Mouse (Mus musculus): Measurements from ENCODE around the gene Upk2.

DNA sequence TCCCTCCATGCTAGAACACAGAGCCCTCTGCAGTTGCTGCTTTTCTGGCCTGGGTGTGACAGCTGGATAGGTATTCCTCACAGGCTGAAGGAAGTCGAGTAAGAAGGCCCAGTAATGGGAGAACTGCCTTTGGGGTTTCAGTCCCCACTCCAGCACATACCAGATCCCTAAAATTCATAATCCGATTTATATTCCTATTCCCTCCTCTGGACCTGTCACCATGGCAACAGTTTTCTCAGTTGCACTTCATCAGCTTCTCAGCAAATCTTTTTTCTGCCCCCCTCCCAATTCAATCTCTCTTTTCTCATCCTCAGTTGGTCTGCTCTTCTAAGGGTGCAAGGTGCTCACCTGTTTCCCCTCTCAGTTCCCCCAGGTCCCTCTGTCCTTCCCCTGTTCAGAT, 14.0 kb upstream of the Upk2 start:
- no peak for TF ChIP-seq CTCF (IDR thresholded peaks at IDR 0.05; ENCODE audit: borderline replicate concordance, extremely low read depth, insufficient read depth, insufficient read length)
- no peak for TF ChIP-seq POLR2A (IDR thresholded peaks at IDR 0.05; ENCODE audit: borderline replicate concordance, extremely low read depth, insufficient read depth, insufficient read length, poor library complexity, severe bottlenecking)
